Mouse (Mus musculus) olfactory bulb, adult 2 months (tissue): Measurements from ENCODE around the gene Grn.

Source experiments
- CTCF ChIP-seq: fragments of 200-500 bp; IDR thresholded peaks from 2 replicates; pipeline ENCODE4 v1.5.1; 2012; ENCODE audit warnings: low read depth, mild to moderate bottlenecking, low read length, moderate library complexity; ENCODE audit not compliant: insufficient read depth
- POLR2A ChIP-seq: fragments of 200-500 bp; IDR thresholded peaks from 2 replicates; pipeline ENCODE4 v1.6.1; 2012; ENCODE audit warnings: mild to moderate bottlenecking, low read depth, low read length, moderate library complexity; ENCODE audit not compliant: insufficient read depth

DNA sequence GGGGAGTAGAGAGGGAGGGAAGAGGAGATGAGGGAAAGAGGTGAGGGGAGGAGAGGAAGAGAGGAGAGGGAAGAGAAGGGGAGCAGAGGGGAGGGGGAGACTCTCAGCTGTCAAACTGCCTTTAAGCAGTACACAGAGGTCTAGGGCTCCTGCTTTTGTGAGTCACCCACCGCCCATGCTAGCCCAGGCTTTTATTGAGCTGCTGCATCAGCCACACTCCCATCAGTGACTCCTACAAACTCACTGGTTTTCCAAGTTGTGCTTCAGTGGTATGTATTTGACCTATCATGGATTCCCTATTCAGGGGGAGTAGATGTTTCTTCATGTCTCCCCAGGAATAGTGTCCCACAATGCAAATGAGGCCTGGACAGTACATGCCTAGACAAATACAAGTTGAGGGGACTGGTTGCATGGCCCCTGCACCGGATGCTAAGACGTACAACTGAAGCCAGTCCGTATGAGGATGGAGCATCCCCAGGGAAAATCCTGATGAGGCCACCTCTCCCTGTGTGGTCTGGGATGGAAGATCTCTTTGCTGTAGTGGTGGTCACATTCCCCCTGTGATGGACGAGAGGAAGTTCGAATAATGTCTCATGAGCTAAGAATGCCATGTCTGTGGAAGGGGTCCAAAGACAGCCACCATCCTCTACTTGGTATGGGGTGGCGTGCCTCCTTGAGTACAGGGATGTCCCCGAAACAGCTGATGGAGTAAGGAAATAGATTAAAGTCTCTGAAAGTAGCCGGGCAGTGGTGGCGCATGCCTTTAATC, 14.9 kb upstream of the Grn start:
- TF ChIP-seq CTCF = no peak
- TF ChIP-seq POLR2A = no peak
